Mouse (Mus musculus) CD4-positive, CD25-positive, alpha-beta regulatory T cell, adult 4 months (primary cell): ENCODE measurements around the gene Sept10. TPM values are rescaled to one million over a fixed set of nuclear protein-coding genes. Genes with fewer than 3 reads are reported as not detected.
A peak's percentile ranks its signal among the peaks of the same experiment; 100 is the strongest.

Experiments
- ATAC-seq: one replicate; pipeline ENCODE4 v1.8.0; 2017
- polyA plus RNA-seq, 2 experiments: library from polyadenylated mRNA; unstranded; fragments of 100-300 nt; shearing (Covaris generic); gene quantifications; one replicate each; pipeline ENCODE4 v1.2.1; 2017

Sept10 gene
- polyA plus RNA-seq, result 1 to 10 TPM; 1.1 to 1.7 TPM

DNA sequence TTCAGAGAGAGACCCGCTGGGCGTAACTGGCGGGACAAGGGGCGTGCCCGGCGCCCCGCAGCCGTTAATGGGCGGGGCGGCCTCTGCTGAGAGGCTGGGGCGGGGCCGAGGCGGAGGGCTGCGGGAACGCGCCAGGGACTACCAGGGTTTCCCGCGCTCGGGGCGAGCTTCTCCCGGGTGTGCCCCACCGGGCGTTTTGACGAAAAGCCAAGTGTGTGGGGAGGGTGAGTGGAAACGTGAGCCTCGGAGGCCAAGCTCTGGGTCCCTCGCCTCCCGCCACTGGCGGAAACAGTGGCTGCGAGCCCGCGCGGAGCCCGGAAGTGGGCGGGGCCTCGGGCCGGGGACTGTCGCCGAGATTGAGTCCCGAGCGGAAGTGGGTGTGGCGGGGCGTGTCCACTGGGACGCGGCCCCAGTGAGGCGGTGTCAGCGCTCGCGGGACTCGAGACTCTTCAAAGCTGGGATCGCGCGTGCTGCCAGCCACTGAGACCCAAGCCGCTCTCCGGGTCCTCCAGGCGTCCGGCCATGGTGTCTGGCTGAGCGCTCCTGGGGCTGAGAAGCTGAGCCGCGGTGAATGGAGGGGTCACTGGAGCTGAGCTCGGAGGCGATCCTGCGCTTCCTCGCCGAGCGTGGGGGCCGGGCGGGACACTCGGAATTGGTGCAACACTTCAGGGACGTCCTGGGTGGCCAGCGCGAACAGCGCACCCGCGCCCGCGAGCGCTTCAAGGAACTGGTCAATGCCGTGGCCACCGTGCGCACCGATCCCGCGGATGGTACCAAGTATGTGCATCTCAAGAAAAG, at the start of gene Sept10, which contains the start of gene Sowahc:
Gene Sept10 (minus strand): TSS at position 375 of the 798 bp plus-strand sequence.
Gene Sowahc (plus strand): TSS at position 481 of the 798 bp plus-strand sequence.
- ATAC-seq, result peak; percentile 94

- ATAC-seq, result no peak
These were observed 47.1 kb upstream of the Sept10 start for GRCm38 (mm10) chr10:59268754-59269153.

DNA sequence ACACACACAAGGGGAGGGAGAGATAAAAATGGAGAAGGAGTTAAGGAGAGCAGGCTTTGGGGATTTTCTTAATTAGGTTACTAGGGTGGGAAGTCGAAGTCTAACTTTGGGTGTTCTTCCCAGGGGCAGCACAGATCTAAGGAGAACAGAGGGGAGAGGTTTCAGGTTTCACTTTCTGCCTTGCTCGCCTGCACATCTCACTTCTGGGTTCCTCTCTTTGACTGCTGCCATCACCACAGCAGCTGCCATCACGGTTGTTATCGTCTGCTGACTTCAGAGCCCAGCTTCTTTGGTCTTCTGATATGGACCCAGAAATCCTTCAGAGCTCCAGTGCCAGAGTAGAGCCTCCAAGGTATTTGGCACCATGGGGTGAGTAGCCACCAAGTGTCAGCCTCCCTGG, 46.5 kb upstream of the Sept10 start:
- no peak for ATAC-seq

DNA sequence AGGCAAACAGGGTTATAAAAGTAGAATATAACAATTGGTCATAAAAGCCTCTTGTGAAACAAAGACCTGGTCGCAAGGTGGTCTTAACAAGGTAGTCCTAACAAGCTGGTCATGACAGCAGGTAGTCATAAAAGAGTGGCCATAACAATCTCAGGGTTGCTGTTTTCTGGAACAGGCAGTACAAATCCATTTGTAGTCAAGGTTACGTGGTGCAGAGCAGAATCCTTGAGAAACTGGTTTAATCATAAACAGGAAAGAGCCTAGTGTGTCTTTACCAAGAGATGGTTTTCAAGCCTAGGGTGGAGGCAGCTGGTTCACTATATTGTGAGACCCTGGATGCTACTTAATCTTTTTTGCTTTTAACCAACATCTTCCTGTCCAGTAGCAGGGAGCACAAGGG, 45.6 kb upstream of the Sept10 start:
- ATAC-seq, result no peak

DNA sequence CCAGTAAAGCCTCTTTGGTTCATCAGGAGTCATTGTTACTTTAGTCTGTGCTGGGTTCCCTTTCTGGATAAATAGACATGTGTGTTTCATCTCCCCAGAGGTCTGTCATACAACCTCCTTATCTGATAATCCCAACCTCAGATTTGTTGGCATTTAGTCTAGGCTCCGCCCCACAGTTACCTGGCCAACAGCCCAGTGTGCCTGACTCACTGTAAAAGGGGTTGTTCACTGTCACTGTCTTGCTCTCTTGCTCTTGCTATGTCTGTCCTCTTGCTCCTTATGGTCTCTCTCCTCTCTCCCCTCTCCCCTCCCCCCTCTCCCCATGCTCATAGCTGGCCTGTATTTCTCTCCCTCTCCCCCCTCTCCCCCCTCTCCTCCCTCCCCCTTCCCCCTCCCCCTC, 44.5 kb upstream of the Sept10 start:
- ATAC-seq, result no peak

DNA sequence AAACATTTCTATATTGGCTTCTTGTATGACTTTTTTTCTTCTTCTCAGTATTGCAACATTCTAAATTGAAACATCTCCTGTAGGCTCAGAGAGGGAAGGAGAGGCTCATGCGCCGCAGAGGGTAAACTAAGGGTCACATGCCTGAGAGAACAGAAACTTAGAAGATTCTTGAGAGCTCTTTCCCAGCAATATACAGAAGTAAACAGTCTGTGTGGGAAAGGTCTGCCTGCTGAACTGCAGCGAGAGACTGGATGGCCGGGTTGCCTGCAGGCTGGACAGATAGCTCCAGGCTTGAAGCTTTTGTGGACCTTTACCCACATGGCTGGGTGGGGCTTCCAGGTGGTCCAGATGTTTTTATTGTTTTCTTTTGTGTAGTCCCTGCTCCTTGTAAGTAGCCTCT, 44.0 kb upstream of the Sept10 start:
- no peak for ATAC-seq

DNA sequence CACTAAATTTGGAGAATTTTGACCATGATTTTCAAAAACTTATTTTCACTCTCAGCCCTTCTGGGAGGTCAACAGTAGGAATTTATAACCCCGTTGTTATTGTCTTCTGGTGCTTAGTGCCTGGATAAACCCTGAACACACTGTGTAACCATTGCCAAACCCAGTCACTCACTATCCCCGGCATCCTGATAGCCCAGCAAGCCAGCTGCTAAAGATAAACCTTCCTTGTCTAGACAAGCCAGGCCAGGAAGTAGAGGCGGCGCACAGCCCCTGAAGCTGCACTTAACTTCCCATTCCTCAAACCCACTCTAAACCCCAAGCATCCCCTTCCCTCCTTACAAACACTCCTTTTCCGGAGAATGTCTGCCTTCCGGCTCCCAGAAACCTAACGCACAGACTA, 43.4 kb upstream of the Sept10 start:
- ATAC-seq, result no peak

GRCm38 (mm10) chr10:59262979-59263378, 41.3 kb upstream of the Sept10 start:
- ATAC-seq, result no peak

DNA sequence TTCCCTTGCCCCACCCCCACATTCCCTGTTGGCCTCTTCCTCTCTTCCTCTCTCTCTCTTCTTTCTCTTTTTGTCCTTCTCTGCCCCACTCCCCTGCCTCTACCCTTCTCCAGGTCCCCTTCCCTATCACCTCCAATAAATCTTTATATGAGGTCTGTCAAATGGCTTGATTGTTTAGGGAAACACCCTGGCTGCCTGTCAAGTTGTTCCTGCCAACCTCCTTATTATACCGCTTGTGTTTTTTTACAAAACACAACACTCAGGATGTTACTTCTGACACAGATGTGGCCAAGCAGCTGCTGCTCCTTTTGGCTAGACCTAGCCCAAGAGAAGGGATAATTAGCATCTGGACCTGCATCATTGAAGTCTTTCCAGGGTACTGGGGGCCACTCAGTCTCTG, 40.4 kb upstream of the Sept10 start:
- no peak for ATAC-seq

DNA sequence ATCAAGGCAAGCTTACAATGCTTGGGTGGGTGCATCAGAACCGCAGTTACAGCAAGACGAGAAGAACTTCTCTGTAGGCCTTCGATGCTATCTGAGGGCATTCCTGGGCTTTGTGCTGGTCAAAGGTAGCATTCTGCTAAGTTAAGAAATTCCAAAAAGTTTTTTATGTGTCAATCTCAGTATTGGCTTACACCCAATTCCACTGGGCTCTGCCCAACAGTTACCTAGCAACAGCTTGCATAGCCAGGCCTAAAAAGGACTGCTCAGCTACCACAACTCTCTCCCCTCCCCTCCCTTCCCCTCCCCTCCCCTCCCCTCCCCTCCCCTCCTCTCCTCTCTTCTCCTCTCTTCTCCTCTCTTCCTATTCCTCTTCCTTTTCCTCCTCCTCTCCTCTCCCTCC, 40.0 kb upstream of the Sept10 start:
- no peak for ATAC-seq

DNA sequence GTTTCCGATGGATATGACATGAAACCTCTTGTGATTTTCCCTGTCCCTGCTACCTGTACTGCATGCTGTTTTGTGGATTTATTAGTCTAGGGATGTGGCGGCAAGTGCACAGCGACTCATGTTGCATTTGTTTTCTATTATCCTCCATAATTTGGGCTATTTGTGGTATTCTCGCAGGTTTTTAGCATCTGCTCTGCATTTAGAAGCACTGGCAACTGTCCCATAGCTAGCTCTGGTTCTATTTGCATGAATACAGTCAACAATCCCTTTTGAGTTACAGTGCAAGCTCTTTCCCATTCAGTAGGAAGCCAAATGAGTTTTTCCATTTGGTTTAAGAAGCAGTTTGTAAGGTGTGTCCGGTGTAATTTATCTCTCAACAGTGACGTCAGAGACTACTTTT, 37.9 kb upstream of the Sept10 start:
- ATAC-seq, result no peak

- no peak for ATAC-seq
These were observed 34.9 kb upstream of the Sept10 start for GRCm38 (mm10) chr10:59256533-59256932.

- no peak for ATAC-seq
These were observed 32.0 kb upstream of the Sept10 start for GRCm38 (mm10) chr10:59253541-59254079.

DNA sequence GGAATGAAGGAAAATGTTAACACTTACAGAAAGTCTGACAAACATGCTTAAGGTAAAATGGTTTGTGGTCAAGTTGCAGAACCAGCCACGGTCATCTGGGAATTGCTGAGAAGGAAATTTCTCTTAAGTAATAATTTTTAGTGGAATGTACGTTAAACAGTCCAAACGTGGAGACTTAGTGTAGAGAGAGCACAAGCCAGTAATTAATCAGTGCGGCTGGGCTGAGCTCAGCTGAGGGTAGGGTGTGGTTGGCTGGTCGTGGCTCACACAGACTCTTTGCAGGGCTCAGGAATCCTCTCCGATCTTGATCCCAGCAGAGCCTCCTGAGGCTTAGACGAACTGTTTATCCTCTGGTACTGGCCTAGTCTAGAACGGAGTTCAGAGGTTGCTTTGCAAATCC, 30.7 kb upstream of the Sept10 start:
- no peak for ATAC-seq

- ATAC-seq, result no peak
These were observed 30.3 kb upstream of the Sept10 start for GRCm38 (mm10) chr10:59251980-59252379.

DNA sequence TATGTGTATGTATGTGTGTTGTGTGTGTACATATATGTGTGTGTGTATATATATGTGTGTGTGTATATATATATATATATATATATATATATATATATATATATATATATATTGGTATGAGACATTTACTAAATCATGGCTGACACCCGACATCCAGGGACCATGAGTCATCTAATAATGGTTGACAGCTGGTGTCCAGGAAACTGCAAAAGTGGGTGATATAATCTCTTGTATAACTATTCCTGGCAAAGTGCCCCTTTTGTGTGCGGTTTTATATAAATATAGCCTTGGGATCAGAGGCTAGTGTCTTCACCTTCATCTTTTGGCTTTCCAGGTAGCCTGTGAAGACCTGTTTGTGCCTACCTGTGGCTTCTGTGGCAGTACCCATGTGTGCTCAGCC, 29.0 kb upstream of the Sept10 start:
- ATAC-seq, result no peak

DNA sequence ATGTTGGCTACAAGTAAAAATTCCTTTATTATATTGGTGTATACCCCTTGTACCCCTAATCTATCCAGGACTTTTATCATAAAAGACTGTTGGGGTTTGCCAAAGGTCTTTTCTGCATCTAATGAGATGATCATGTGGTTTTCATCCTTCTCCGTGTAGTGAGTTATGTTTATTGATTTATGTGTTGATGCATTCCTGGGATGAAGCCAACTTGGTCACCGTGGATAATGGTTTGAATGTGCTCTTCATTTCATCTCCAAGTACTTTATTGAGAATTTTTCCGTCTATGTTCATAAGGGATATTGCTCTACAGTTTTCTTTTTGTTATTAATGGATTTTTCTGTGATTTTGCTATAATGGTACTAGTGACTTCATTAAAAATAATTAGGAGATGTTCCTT, 27.9 kb upstream of the Sept10 start:
- ATAC-seq, result no peak

DNA sequence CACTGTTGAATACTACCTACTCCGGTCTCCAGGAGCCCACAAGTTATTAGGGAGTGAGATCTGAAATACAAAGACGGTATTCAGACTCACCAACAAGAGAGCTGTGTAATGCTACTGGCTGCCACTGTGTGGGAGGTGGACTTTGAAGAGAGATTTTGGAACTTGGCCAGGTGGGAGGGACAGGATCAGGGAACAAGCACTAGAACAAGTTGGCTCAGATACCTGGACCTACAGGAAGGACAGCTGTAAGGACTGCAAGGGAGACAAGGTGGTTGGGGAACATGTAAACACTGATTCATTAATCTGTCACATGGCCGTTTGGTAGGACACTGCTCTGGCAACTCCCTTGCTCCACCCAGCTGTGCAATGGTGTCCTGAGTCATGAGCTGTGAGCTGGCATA, 19.5 kb upstream of the Sept10 start:
- no peak for ATAC-seq

DNA sequence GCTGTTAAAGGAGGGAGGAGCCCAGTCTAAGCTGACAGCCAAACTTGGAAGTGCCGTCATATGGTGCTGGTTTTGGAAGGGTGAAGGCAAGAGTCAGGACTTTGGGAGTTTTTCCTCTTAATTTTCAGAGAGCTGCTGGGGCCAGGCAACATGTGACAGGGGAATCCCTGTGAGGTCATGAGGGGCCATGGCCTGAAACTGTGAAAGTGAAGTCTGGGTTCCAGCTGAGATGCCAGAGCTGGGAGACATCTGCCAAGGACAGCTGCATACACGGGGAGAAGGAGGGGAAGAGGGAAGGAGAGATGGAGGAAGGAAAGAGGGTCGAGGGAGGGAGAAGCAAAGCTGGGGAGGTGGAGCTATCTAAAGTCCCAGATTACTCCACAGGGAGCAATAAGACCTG, 16.1 kb upstream of the Sept10 start:
- ATAC-seq, result no peak

DNA sequence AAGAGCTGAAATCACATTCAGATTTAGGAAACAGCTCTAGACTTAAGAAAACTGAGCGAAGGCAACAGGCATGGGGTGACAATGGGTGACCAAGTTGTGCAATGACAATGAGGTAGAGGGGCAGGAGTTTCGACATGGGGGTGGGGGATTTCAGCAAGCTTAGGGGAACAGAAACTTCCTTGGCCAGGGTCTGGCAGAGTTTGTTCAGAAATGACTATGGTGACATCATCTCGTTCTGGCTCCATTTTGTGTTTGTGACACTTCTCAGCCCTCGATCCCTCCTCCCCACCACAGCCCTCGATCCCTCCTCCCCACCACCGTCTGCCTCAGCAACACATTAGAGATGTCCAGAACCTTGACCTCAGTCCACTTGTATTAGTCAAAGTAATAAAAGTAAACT, 14.8 kb upstream of the Sept10 start:
- ATAC-seq, result no peak

GRCm38 (mm10) chr10:59235847-59236246, 14.2 kb upstream of the Sept10 start:
- no peak for ATAC-seq

DNA sequence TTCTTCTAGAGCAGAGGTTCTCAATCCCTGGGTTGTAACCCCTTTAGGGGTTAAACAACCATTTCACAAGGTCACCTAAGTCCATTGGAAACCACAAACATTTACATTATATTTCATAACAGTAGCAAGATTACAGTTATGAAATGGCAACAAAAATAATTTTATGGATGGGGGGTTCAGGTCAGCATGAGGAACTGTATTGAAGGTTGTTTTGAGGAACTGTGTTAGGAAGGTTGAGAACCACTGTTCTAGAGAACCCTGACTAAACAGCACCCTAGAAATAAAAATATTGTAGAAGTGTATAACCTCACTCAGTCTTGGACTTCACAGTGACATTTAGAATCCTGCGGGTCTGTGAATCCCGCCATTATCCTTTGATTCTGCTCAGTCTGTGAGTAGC, 13.6 kb upstream of the Sept10 start:
- ATAC-seq, result no peak

GRCm38 (mm10) chr10:59229205-59229820, 7.7 kb upstream of the Sept10 start:
- ATAC-seq, result no peak

DNA sequence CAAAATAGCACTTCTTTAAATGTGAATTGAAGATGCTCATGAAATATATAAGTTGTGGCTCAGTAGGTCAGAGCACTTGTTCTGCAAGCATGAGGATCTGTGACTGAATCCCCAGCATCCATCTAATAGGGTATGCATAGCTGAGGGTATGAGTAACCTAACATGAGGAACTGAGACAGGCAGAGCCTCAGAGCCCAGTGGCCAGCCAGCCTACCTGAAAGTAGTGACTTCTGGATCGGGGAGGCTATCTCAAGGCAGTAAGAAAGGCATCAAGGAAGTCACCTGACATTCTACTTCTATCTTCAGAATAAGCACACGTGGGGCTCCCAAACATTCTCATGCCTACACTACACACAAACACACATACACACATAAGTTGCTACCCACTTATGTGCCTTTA, 3.5 kb upstream of the Sept10 start:
- no peak for ATAC-seq
